Mouse (Mus musculus) forebrain, embryonic 10.5 days (tissue): ENCODE measurements around the gene Phkg2. TPM values are rescaled to one million over a fixed set of nuclear protein-coding genes. Genes with fewer than 3 reads are reported as not detected.

Experiments
- polyA plus RNA-seq: library from polyadenylated mRNA; unstranded; fragments of >200 nt; fragmentation: Nextera tagmentation; extraction: Ambion mirVana; gene quantifications from 2 replicates; pipeline ENCODE4 v1.2.1, GENCODE M21; 2016

The Phkg2 gene
- polyA plus RNA-seq, 1 experiment from 2014 or later = 45.0 TPM

Other genes starting within 250 kb of the Phkg2 start
- 17.6 and 18.9 TPM in 2 replicates for gene Zfp768, start 227.8 kb upstream of the Phkg2 start, polyA plus RNA-seq
- 7.6 TPM in 2 replicates for gene Zfp747, start 197.3 kb upstream of the Phkg2 start, polyA plus RNA-seq
- gene 9130019O22Rik, start 186.2 kb upstream of the Phkg2 start, polyA plus RNA-seq = 4.8 and 5.3 TPM in 2 replicates
- gene E430018J23Rik, start 179.7 kb upstream of the Phkg2 start, polyA plus RNA-seq = 4.2 and 4.8 TPM in 2 replicates
- 5.8 and 6.1 TPM in 2 replicates for gene Zfp764, start 166.5 kb upstream of the Phkg2 start, polyA plus RNA-seq
- 33.9 and 35.0 TPM in 2 replicates for gene Zfp688, start 151.3 kb upstream of the Phkg2 start, polyA plus RNA-seq
- 14.4 and 15.4 TPM in 2 replicates for gene Zfp689, start 124.2 kb upstream of the Phkg2 start, polyA plus RNA-seq
- gene Prr14, start 113.7 kb upstream of the Phkg2 start, polyA plus RNA-seq = 47.3 and 50.9 TPM in 2 replicates
- 7.3 and 7.7 TPM in 2 replicates for gene Fbrs, start 94.1 kb upstream of the Phkg2 start, polyA plus RNA-seq
- 52.8 and 63.6 TPM in 2 replicates for gene Srcap, start 61.4 kb upstream of the Phkg2 start, polyA plus RNA-seq
- gene Gm42715, start 53.8 kb upstream of the Phkg2 start, polyA plus RNA-seq = 15.9 and 18.4 TPM in 2 replicates
- 6.2 TPM in 2 replicates for gene Tmem265, start 11.9 kb upstream of the Phkg2 start, polyA plus RNA-seq
- 12.2 and 12.8 TPM in 2 replicates for gene Ccdc189, start 15.3 kb downstream of the Phkg2 start, polyA plus RNA-seq
- gene Rnf40, start 15.4 kb downstream of the Phkg2 start, polyA plus RNA-seq = 60.5 and 62.8 TPM in 2 replicates
- gene Zfp629, start 42.5 kb downstream of the Phkg2 start, polyA plus RNA-seq = 30.6 and 33.0 TPM in 2 replicates
- gene Bcl7c, start 135.6 kb downstream of the Phkg2 start, polyA plus RNA-seq = 44.5 and 50.4 TPM in 2 replicates
- gene Ctf1, start 139.4 kb downstream of the Phkg2 start, polyA plus RNA-seq = 5.9 and 6.0 TPM in 2 replicates
- gene Ctf2, start 158.8 kb downstream of the Phkg2 start, polyA plus RNA-seq = 0.33 and 0.39 TPM in 2 replicates
- gene Fbxl19, start 171.2 kb downstream of the Phkg2 start, polyA plus RNA-seq = 7.6 and 8.2 TPM in 2 replicates
- 8.4 and 9.8 TPM in 2 replicates for gene Orai3, start 196.5 kb downstream of the Phkg2 start, polyA plus RNA-seq
- 16.0 and 17.1 TPM in 2 replicates for gene Setd1a, start 203.3 kb downstream of the Phkg2 start, polyA plus RNA-seq
- gene Gm49388, start 212.3 kb downstream of the Phkg2 start, polyA plus RNA-seq = not detected in 2 replicates
- 5.4 and 5.8 TPM in 2 replicates for gene Hsd3b7, start 227.3 kb downstream of the Phkg2 start, polyA plus RNA-seq